Mouse (Mus musculus) embryonic facial prominence, embryonic 12.5 days (tissue): Measurements from ENCODE around the gene Zfp213. TPM values are rescaled to one million over a fixed set of nuclear protein-coding genes. Genes with fewer than 3 reads are reported as not detected.
A peak's percentile ranks its signal among the peaks of the same experiment; 100 is the strongest.
"Not testable (repeated sequence)": the region's sequence is repeated elsewhere in the genome, so short reads cannot be mapped to it uniquely, and the experiment has no call there.

Experiments
- ATAC-seq: fragments of 200-750 bp; cut with Nextera tagmentation; 2 replicates; pipeline ENCODE4 v1.8.0; 2017; ENCODE audit not compliant: insufficient number of reproducible peaks, insufficient read depth, low FRiP score, low TSS enrichment
- H3K27ac ChIP-seq: fragments of 300-500 bp; sonication (generic); 2 replicates; pipeline ENCODE4 v1.5.1; 2016; ENCODE audit warnings: mild to moderate bottlenecking
- H3K27me3 ChIP-seq: fragments of 300-500 bp; sonication (generic); 2 replicates; pipeline ENCODE4 v1.6.1; 2016; ENCODE audit warnings: mild to moderate bottlenecking, moderate library complexity
- H3K36me3 ChIP-seq: fragments of 300-500 bp; sonication (generic); 2 replicates; pipeline ENCODE4 v1.6.1; 2016; ENCODE audit warnings: mild to moderate bottlenecking
- H3K4me1 ChIP-seq: fragments of 300-500 bp; sonication (generic); 2 replicates; pipeline ENCODE4 v1.6.1; 2016
- H3K4me2 ChIP-seq: fragments of 300-500 bp; sonication (generic); replicated peaks from 2 replicates; pipeline ENCODE4 v1.6.1; 2016; ENCODE audit warnings: mild to moderate bottlenecking, moderate library complexity
- H3K4me3 ChIP-seq: fragments of 300-500 bp; sonication (generic); 2 replicates; pipeline ENCODE4 v1.5.1; 2016; ENCODE audit warnings: mild to moderate bottlenecking
- H3K9ac ChIP-seq: fragments of 300-500 bp; sonication (generic); 2 replicates; pipeline ENCODE4 v1.6.1; 2016; ENCODE audit warnings: mild to moderate bottlenecking, moderate library complexity
- H3K9me3 ChIP-seq: fragments of 300-500 bp; sonication (generic); 2 replicates; pipeline ENCODE4 v1.6.1; 2016; ENCODE audit warnings: mild to moderate bottlenecking, moderate library complexity
- WGBS: fragments of 180-500 bp; shearing (Covaris S2); methylation state at CpG from one replicate; pipeline ENCODE4 v1.1.7; 2016; 5-methylcytosine and 5-hydroxymethylcytosine counted together
- polyA plus RNA-seq: library from polyadenylated mRNA; unstranded; fragments of >200 nt; fragmentation: Nextera tagmentation; extraction: Ambion mirVana; gene quantifications from 2 replicates; pipeline ENCODE4 v1.2.1, GENCODE M21; 2016

Gene Zfp213
- polyA plus RNA-seq, 1 experiment from 2014 or later: 24.3 TPM

- 73% methylated on average over 30 of the region's 30 CpGs for WGBS
- ATAC-seq, H3K27ac ChIP-seq: not testable (repeated sequence)
Observed at GRCm38 (mm10) chr17:23522941-23523732, 40.9 kb downstream of the Zfp213 start.

GRCm38 (mm10) chr17:23518701-23519423 is 45.2 kb downstream of the Zfp213 start:
- Histone ChIP-seq H3K4me2 (no peak overlapping the region), H3K4me1 (no peaks in the 10 kb centered on the region), H3K4me3 (no peak overlapping the region), H3K9ac (no peak overlapping the region), H3K9me3 (peaks cover 4% of the 10 kb centered on the region; the same call in 1 of the 2 replicates), H3K27me3 (no peaks in the 10 kb centered on the region), H3K36me3 (no peaks in the 10 kb centered on the region), H3K27ac (no peak overlapping the region)
- peak; percentile 77; the same call in 1 of the 2 replicates for ATAC-seq
- 69% methylated on average over 2 of the region's 2 CpGs for WGBS

More at GRCm38 (mm10) chr17:23522941-23523732, 40.9 kb downstream of the Zfp213 start:
- not testable (repeated sequence) for H3K9ac ChIP-seq, H3K36me3 ChIP-seq, H3K4me2 ChIP-seq, H3K27me3 ChIP-seq, H3K4me3 ChIP-seq, H3K9me3 ChIP-seq, H3K4me1 ChIP-seq

Other genes starting within 250 kb of the Zfp213 start
- gene Vmn2r115, start 220.5 kb downstream of the Zfp213 start, polyA plus RNA-seq: not detected in 2 replicates
- gene Vmn2r116, start 179.6 kb downstream of the Zfp213 start, polyA plus RNA-seq: not detected in 2 replicates
- gene Vmn2r117, start 84.5 kb downstream of the Zfp213 start, polyA plus RNA-seq: not detected in 2 replicates
- gene Zfp13, start 35.2 kb upstream of the Zfp213 start, polyA plus RNA-seq: 23.8 and 24.1 TPM in 2 replicates
- 0.20 and 0.67 TPM in 2 replicates for gene Zscan10, start 36.6 kb upstream of the Zfp213 start, polyA plus RNA-seq
- gene Mmp25, start 81.0 kb upstream of the Zfp213 start, polyA plus RNA-seq: 0.84 and 1.3 TPM in 2 replicates
- 1.3 and 1.9 TPM in 2 replicates for gene Bicdl2, start 96.3 kb upstream of the Zfp213 start, polyA plus RNA-seq
- gene Hcfc1r1, start 109.4 kb upstream of the Zfp213 start, polyA plus RNA-seq: 60.3 and 61.2 TPM in 2 replicates
- gene Thoc6, start 109.6 kb upstream of the Zfp213 start, polyA plus RNA-seq: 49.6 and 51.7 TPM in 2 replicates
- 8.6 and 9.2 TPM in 2 replicates for gene Tnfrsf12a, start 113.2 kb upstream of the Zfp213 start, polyA plus RNA-seq
- 49.2 and 52.4 TPM in 2 replicates for gene Cldn6, start 115.0 kb upstream of the Zfp213 start, polyA plus RNA-seq
- 12.6 and 13.5 TPM in 2 replicates for gene Cldn9, start 119.8 kb upstream of the Zfp213 start, polyA plus RNA-seq
- gene 1520401A03Rik, start 158.5 kb upstream of the Zfp213 start, polyA plus RNA-seq: 0.66 and 1.0 TPM in 2 replicates
- gene Pkmyt1, start 162.1 kb upstream of the Zfp213 start, polyA plus RNA-seq: 54.2 and 54.6 TPM in 2 replicates
- gene Paqr4, start 176.6 kb upstream of the Zfp213 start, polyA plus RNA-seq: 14.8 and 16.0 TPM in 2 replicates
- 23.4 and 25.1 TPM in 2 replicates for gene Kremen2, start 181.6 kb upstream of the Zfp213 start, polyA plus RNA-seq
- 122 and 125 TPM in 2 replicates for gene Flywch1, start 207.4 kb upstream of the Zfp213 start, polyA plus RNA-seq
- gene Flywch2, start 221.8 kb upstream of the Zfp213 start, polyA plus RNA-seq: 57.7 and 58.5 TPM in 2 replicates
- 657 and 663 TPM in 2 replicates for gene Srrm2, start 226.3 kb upstream of the Zfp213 start, polyA plus RNA-seq